Mouse (Mus musculus) heart, adult 9 months (tissue): ENCODE results near the gene BC049352.
A peak's percentile ranks its signal among the peaks of the same experiment; 100 is the strongest.

Experiments
- DNase-seq, 2 experiments: peaks; one replicate each; pipeline ENCODE4 v3.0.0; 2022; ENCODE audit warnings: low spot score in 2 of 2

The BC049352 gene

GRCm38 (mm10) chr9:45247536-45247935, 65.7 kb downstream of the BC049352 start:
- peak; percentile 24 to 55 for DNase-seq

DNA sequence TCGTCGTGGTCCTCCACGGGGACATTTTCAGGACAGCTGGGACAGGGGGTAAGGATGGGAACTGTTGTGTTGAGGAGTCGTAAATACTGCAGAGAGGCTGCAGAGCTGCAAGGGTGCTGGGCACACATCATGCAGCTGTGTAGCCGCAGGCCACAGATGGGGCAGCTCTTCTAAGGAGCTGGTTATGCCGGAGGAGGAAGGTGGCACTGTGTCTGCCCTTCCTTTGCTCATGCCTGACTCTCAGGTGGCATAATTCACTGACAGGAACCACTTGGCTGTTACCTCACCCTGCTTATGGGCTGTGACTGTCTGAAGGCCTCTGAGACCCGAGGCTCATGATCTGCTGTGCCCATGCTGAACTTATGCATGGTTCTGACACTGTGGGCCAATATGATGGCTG, 68.5 kb downstream of the BC049352 start:
- no peak for DNase-seq

- DNase-seq: no peak
Observed at GRCm38 (mm10) chr9:45251281-45251680, 69.5 kb downstream of the BC049352 start.

DNA sequence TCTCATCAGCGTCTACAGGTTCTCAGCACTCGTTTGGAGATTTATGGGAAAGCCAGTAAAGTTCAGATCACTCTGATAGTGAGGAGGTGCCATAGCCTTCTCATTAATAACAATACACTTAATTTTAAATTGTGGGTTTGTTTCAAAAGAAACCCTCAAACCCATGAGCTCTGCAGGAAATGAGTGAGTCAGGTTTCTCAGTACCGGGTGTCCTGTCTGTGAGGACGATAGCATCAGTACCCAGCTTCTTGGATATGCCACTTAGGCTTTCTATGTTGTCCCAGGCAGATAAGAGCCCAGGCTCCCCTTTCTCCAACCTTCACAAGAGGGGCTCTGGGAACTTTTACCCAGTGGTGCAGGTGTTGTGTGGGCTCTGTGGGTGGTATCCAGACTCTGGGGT, 70.2 kb downstream of the BC049352 start:
- DNase-seq: no peak

DNA sequence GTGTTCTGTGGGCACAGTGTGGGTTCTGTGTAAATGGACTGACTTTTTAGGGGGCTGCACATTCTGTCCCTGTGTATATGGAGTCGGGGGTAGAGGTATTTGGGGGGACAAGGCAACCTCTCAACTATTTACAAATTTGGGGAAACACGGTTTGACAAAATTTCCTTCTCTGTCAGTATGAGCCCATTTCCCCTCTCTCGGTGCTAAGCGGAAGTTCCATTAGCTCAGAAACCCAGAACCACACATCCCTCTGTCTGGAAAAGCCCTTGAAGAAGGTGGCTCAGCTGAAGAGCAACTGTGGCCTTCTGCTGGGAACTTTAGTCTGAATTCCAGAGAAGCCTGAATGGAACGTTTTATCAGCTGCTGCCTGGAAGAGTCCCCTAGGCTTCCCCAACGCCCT, 70.6 kb downstream of the BC049352 start:
- no peak for DNase-seq

- no peak for DNase-seq
Observed at GRCm38 (mm10) chr9:45254021-45254420, 72.2 kb downstream of the BC049352 start.

DNA sequence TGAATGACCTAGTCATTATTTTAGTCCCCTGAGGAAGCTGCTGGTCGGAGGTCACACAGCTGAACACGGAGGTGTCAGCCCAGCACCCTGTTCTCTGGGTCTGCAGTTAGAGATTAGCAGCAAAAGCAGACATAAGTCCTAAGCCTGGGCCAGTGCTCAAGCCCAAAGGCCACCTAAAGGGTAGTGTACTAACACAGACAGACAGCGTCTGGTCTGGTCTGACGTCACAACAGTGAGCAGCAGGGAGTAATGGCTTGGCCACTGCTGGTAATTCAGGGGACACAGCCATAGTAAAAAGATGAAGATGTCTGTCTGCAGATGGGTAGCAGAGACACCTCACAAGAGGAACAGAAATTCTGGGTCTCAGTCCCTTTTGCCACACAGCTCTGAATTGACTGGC, 72.8 kb downstream of the BC049352 start:
- no peak for DNase-seq

DNA sequence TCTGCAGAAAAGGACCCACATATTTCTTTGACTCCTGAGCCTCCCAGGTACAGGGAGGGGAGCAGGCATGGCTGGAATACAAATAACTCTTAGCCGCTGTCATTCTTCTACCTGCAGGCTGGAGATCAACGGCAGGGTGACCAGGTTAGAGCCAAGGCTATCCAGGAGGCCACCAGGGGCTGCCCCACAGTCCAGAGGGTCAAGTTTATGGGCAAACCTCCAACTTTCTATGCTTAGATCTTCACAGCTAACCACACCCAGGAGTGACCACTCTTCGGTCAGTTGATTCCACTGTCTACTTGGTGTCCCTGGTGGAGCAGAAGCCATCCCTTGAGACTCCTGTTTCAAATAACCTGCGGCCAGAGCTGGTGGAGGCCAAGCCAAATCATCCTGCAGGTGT, 73.6 kb downstream of the BC049352 start:
- DNase-seq: no peak

- no peak for DNase-seq
Observed at GRCm38 (mm10) chr9:45255967-45256366, 74.2 kb downstream of the BC049352 start.

DNA sequence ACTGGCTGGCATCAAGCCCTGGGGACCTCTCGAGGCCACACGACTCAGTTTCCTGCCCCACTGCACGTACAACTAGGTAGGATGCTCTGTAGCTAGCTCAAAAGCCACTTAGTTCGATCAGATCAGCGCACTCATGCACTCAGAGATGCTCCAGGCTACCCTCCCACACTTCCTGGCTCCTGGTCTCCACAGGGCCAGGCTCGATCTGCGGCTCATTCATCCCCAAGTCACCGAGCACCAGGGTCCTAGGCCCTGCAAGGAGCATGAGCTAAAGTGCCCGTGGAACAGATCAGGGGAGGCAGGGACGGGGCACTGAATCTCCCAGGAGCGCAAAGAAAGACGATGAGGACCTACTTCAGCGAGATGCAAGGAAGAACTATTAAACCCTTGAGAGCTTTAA, 77.3 kb downstream of the BC049352 start:
- no peak for DNase-seq

GRCm38 (mm10) chr9:45261466-45261865, 79.7 kb downstream of the BC049352 start:
- DNase-seq: no peak

GRCm38 (mm10) chr9:45261872-45262271, 80.1 kb downstream of the BC049352 start:
- DNase-seq: no peak

- no peak for DNase-seq
Observed at GRCm38 (mm10) chr9:45267099-45267498, 85.3 kb downstream of the BC049352 start.

DNA sequence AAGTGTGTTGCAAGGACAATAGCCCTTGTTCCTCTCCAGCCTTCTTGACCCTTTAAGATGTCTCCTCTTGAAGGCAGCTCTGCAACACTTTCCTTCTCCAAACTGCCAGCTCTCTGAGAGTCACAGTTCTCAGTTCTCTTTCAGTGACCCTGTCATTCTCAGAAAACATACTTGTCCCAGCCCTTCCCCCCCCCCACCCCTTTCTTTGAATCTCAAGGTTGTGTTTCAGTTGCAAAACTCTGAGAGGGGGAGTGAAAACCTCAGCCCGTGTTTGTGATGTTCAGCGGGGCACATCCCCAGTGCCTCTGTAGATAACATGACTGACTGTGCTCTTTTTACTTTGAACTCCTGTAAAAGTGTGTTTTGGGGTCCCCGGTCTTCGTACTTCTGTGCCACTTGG, 86.3 kb downstream of the BC049352 start:
- DNase-seq: no peak

DNA sequence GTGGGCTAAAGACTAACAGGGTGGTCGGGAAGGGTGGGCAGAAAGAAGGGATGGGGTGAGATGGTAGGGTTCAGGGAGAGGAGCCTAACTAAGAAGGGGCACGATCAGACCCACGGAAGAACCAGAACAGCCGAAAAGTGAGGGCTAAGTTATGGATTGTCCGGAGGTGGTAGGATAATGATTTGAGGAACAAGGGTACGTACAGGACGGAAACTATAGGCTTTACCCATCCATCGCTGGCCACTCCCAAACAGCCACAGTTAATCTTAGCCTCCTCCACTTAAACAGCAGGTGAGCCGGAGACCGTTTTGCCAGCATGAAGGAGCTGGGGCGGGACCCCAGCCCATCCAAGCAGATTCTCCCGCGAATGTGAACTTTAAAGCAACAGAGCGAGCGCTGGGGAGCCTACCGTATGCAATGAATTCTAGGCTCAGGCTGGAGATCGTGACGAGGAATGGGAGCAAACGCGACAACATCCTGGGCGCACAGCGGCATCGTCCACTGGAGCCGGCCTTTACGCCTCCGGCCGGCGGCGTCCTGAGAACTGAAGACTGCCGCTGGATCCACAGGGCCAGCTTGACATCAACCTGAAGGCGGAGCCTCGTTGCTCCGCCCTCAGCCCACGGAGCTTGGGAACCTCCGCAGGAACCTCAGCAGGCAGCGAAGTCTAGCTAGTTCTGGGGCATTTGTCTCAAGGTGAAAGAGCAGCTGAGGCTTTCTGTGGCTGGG, 87.0 kb downstream of the BC049352 start, which contains the start of gene Il10ra:
Gene Il10ra, minus strand, starts transcription at position 553 of the 729 bp plus-strand sequence.
- DNase-seq: peak in 1 of 2 experiments; percentile 29

GRCm38 (mm10) chr9:45272213-45272612, 90.4 kb downstream of the BC049352 start:
- peak in 1 of 2 experiments; percentile 34 for DNase-seq

GRCm38 (mm10) chr9:45274218-45274617, 92.4 kb downstream of the BC049352 start:
- DNase-seq: no peak

GRCm38 (mm10) chr9:45274635-45275034, 92.8 kb downstream of the BC049352 start:
- DNase-seq: peak in 1 of 2 experiments; percentile 49

DNA sequence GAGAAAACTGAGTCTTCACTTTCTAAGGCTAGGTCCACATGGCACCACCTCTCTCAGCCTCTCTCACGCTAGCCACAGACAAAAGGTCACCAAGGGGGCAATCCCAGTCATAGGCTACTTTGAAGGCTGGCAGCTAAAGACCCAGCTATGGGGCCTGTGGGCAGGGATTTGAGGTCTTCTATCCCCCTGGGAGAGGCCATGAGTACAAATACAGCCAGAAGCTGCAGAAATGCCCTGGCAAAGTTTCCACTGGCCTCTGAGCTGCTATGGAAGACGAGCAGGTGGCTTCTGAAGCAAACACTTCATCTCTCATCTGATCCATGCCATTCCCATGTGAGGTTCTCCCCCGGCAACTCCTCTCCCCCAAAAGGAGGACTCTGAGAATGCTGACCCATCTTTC, 98.3 kb downstream of the BC049352 start:
- no peak for DNase-seq

DNA sequence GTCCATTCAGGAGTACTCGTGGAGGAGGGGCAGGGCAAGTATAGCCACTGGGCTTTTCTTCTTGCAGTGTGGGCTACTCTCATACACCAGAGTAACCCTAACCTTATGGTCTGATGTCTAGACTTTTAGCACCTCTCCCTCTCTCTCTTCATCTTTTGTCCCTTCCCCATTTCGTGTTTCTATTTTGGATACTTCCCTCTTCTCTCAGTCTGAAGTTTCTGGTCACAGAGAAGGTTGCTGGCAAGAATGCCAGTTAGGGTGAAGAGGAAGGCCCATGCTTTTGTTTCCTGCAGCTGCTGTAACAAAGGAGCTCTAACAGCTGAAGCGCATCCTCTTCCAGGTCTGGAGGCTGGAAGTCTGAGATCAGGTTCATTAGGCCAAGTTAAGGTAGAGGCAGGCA, 99.1 kb downstream of the BC049352 start:
- no peak for DNase-seq

- no peak for DNase-seq
Observed at GRCm38 (mm10) chr9:45282466-45282865, 100.7 kb downstream of the BC049352 start.

DNA sequence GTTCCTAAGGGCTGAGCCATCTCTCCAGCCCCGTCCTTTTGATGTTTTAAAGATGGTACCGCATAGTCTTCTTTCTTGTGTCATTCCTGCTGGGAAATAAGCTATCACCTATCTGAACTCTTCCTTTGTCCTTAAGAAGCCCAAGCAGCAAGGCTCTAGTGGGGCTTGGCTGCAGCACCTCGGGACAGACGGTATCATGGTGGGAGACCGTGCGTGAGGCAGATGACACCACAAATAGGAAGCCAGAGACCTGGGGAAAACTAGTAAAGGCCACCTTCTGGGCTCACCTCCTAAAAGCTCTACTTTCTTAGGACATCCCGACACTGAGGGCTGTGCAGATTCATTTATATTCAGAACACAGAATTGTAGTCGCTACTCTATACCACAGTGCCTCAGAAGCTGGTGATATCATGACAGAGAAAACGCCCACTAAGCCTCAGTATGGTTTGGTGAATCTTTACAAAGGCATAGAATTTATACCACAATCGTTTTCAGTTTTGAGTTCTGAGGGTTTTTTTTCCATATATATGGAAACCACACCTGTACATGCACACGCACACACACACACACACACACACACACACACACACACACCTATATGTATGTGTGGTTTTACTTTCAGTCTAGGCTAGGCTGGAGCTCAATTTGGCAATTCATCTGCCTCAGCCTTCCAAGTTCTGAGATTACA, 109.8 kb downstream of the BC049352 start:
- no peak for DNase-seq
